Mouse (Mus musculus) spleen, adult 2 months (tissue): ENCODE measurements at regions not wholly inside any gene's neighbourhood (a gene's known extent, or its start where the extent isn't known, plus 50 kb on each side); places are given as distances from the start of the nearest gene placed in this dataset.

Experiments
- CTCF ChIP-seq: fragments of 200-500 bp; IDR thresholded peaks from 2 replicates; pipeline ENCODE4 v1.5.1; 2011; ENCODE audit warnings: mild to moderate bottlenecking, inconsistent platforms; ENCODE audit not compliant: insufficient read depth, insufficient read length, insufficient replicate concordance; ENCODE audit errors: extremely low read depth
- POLR2A ChIP-seq: fragments of 200-500 bp; IDR thresholded peaks from 2 replicates; pipeline ENCODE4 v1.6.1; 2011; ENCODE audit warnings: low read depth, low read length, inconsistent platforms

GRCm38 (mm10) chr13:85508552-85508951, 219.6 kb upstream of the Rasa1 start:
- no peak for TF ChIP-seq POLR2A
- no peak for TF ChIP-seq CTCF
